Mouse (Mus musculus): ENCODE measurements around the gene Msantd1. TPM values are rescaled to one million over a fixed set of nuclear protein-coding genes. Genes with fewer than 3 reads are reported as not detected.

Msantd1 gene
- 7.6 and 8.2 TPM in 2 replicates for polyA plus RNA-seq (2012; rRNA removed)

DNA sequence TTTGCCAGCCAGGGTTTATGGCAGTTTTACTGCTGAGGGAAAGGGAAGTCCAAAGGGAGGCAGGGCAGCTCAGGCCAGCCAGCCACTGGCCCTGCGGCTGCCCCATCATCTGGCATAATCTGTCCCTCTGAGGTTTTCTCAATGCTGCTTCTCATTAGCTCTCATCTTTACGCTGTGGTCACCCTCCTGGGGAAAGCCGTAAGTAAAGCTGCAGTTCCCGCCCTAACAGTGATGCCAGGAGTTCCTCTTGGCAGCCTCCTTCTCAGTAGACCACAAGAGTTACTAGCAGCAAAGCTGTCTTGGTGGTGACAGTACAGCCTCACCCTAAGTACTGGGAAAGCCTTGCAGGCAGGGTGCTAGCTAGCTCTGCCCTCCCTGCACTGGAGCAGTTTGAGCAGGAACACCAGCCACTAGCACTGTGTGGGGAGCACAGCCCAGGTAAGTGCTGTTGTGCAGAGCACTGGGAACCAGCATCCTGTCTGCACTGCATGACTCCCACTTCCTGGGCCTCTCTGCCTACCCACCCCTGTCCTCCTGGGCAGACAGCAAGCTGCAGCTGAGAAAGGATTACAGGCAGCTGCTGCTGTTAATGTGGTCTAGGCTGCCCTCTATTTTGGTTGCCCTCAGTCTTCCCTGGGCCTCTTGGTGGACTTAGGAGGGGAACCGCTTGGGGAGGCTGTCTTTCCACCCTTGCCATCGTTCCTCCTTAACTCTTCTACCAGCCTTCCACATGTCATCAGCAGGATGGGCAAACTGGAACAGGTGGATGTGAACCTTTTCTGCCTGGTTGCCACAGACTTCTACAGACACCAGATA is at the start of gene Msantd1:
TSS of gene Msantd1 (plus strand) at position 103 of the 816 bp plus-strand sequence.

DNA sequence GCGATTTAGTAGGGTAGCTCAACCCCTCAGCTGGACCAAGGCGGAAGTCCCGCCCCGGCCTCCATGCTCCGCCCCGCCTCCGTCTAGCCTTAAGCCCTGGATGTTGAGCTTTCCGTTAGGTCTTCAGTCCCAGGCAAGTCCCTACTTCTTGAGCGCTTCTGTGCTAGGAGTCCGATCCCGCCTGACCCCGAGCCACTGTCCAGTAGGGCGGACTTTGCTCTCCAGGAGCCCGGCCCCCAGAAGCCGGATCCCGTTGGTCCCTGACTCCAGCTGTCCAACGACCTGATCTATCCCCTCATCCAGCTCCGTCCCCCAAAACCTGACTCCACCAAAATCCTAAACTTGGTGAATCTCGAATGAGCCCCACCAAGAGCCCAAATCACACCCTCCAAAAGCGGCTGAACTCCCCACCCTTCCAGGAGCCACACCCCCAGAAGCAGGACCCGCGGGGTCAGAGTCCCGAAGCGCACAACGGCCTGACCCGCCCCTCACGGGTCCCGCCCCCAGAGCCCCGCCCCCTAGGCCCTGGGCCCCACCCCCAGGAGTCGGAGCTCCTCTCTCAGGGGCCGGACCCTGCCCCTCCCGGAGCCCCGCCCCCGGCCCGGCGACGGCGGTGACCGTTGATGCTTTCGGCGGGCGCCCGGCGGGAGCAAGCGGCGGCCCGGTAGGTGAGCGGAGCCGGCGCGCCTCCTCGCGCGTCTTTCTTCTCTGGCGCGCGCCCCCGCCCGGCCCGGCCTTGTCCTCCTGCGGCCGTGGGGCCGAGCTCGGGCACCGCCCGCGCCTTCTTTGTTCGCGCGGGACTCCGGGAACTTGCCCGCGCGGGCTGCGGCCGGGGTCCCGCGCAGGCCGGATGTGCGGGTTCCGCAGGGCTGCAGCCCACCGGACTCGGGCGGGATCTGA is 41.3 kb downstream of the Msantd1 start, which contains the start of gene Rgs12:
TSS of gene Rgs12 (plus strand) at position 585 of the 900 bp plus-strand sequence.

Other genes starting within 250 kb of the Msantd1 start
- gene Nop14, start 247.9 kb upstream of the Msantd1 start, polyA plus RNA-seq (2012; rRNA removed), result 28.0 and 30.0 TPM in 2 replicates
- 2.5 and 3.8 TPM in 2 replicates for gene Grk4, start 247.6 kb upstream of the Msantd1 start, polyA plus RNA-seq (2012; rRNA removed)
- gene Htt, start 146.3 kb upstream of the Msantd1 start, polyA plus RNA-seq (2012; rRNA removed), result 25.7 and 26.4 TPM in 2 replicates
- 53.2 and 60.9 TPM in 2 replicates for gene Rgs12, start 41.4 kb downstream of the Msantd1 start, polyA plus RNA-seq (2012; rRNA removed)
- gene Hgfac, start 133.5 kb downstream of the Msantd1 start, polyA plus RNA-seq (2012; rRNA removed), result 2.7 and 3.0 TPM in 2 replicates
- gene Dok7, start 148.8 kb downstream of the Msantd1 start, polyA plus RNA-seq (2012; rRNA removed), result 5.7 and 6.5 TPM in 2 replicates
- 71.0 and 71.9 TPM in 2 replicates for gene Lrpap1, start 197.8 kb downstream of the Msantd1 start, polyA plus RNA-seq (2012; rRNA removed)

All from central nervous system, embryonic 14 days (tissue).